Mouse (Mus musculus) liver, embryonic 12.5 days (tissue): ENCODE measurements around the gene Klf4. TPM values are rescaled to one million over a fixed set of nuclear protein-coding genes. Genes with fewer than 3 reads are reported as not detected.

Experiments used
- ATAC-seq: fragments of 200-750 bp; cut with Nextera tagmentation; 2 replicates; pipeline ENCODE4 v1.8.0; 2017; ENCODE audit warnings: moderate number of reproducible peaks, mild to moderate bottlenecking, moderate library complexity
- H3K27ac ChIP-seq: fragments of 300-500 bp; sonication (generic); 2 replicates; pipeline ENCODE4 v1.5.1; 2016; ENCODE audit warnings: mild to moderate bottlenecking
- H3K27me3 ChIP-seq: fragments of 300-500 bp; sonication (generic); replicated peaks from 2 replicates; pipeline ENCODE4 v1.6.1; 2016; ENCODE audit warnings: mild to moderate bottlenecking, moderate library complexity
- H3K36me3 ChIP-seq: fragments of 300-500 bp; sonication (generic); 2 replicates; pipeline ENCODE4 v1.6.1; 2016; ENCODE audit warnings: mild to moderate bottlenecking, moderate library complexity
- H3K4me1 ChIP-seq: fragments of 300-500 bp; sonication (generic); 2 replicates; pipeline ENCODE4 v1.6.1; 2016
- H3K4me2 ChIP-seq: fragments of 300-500 bp; sonication (generic); 2 replicates; pipeline ENCODE4 v1.6.1; 2016; ENCODE audit warnings: mild to moderate bottlenecking, moderate library complexity
- H3K4me3 ChIP-seq: fragments of 300-500 bp; sonication (generic); 2 replicates; pipeline ENCODE4 v1.5.1; 2016; ENCODE audit warnings: mild to moderate bottlenecking, moderate library complexity
- H3K9ac ChIP-seq: fragments of 300-500 bp; sonication (generic); 2 replicates; pipeline ENCODE4 v1.6.1; 2016; ENCODE audit warnings: mild to moderate bottlenecking, moderate library complexity
- H3K9me3 ChIP-seq: fragments of 300-500 bp; sonication (generic); replicated peaks from 2 replicates; pipeline ENCODE4 v1.6.1; 2016; ENCODE audit warnings: mild to moderate bottlenecking, moderate library complexity
- WGBS: fragments of 180-500 bp; shearing (Covaris S2); methylation state at CpG from one replicate; pipeline ENCODE4 v1.1.7; 2016; ENCODE audit not compliant: insufficient replicate concordance; 5-methylcytosine and 5-hydroxymethylcytosine counted together
- polyA plus RNA-seq: library from polyadenylated mRNA; unstranded; fragments of >200 nt; fragmentation: Nextera tagmentation; extraction: Ambion mirVana; gene quantifications from 2 replicates; pipeline ENCODE4 v1.2.1, GENCODE M21; 2016

Klf4 gene
- polyA plus RNA-seq, 1 experiment from 2014 or later = 0.58 TPM

GRCm38 (mm10) chr4:55533803-55534254, 1.6 kb upstream of the Klf4 start:
- H3K27ac ChIP-seq = no peak overlapping the region
- no peak for ATAC-seq
- H3K4me1 ChIP-seq = peaks cover 31% of the 10 kb centered on the region

GRCm38 (mm10) chr4:55533196-55533802, 1.0 kb upstream of the Klf4 start:
- H3K4me3 ChIP-seq = peak overlapping the region; percentile 60
- ATAC-seq = no peak
- 2% methylated on average over 21 of the region's 21 CpGs for WGBS
- no peaks in the 10 kb centered on the region for H3K36me3 ChIP-seq
- peak overlapping the region; percentile 83 for H3K4me2 ChIP-seq
- H3K9me3 ChIP-seq = no peaks in the 10 kb centered on the region
- peaks cover 31% of the 10 kb centered on the region for H3K4me1 ChIP-seq
- peaks cover 88% of the 10 kb centered on the region for H3K27me3 ChIP-seq
- H3K9ac ChIP-seq = 0 out of 2 replicates have a peak overlapping the region, but pooled peaks have one; percentile 50
- no peak overlapping the region for H3K27ac ChIP-seq

More at GRCm38 (mm10) chr4:55533803-55534254, 1.6 kb upstream of the Klf4 start:
- H3K27me3 ChIP-seq = peaks cover 87% of the 10 kb centered on the region
- no peaks in the 10 kb centered on the region for H3K9me3 ChIP-seq
- H3K4me3 ChIP-seq = peak overlapping the region; percentile 60; the same call in 1 of the 2 replicates
- H3K9ac ChIP-seq = no peak overlapping the region
- H3K4me2 ChIP-seq = peak overlapping the region; percentile 83
- WGBS = 4% methylated on average over 23 of the region's 23 CpGs
- no peaks in the 10 kb centered on the region for H3K36me3 ChIP-seq

- peaks cover 86% of the 10 kb centered on the region for H3K27me3 ChIP-seq
- H3K4me2 ChIP-seq = peak overlapping the region; percentile 83
- H3K4me3 ChIP-seq = peak overlapping the region; percentile 60
- no peaks in the 10 kb centered on the region for H3K36me3 ChIP-seq
- H3K9ac ChIP-seq = peak overlapping the region; percentile 50; the same call in 1 of the 2 replicates
- H3K27ac ChIP-seq = no peak overlapping the region
- no peaks in the 10 kb centered on the region for H3K9me3 ChIP-seq
- peaks cover 31% of the 10 kb centered on the region for H3K4me1 ChIP-seq
- ATAC-seq = peak; percentile 31
- WGBS = 6% methylated on average over 41 of the region's 42 CpGs
Observed at GRCm38 (mm10) chr4:55531856-55532406, 335 bp downstream of the Klf4 start.

GRCm38 (mm10) chr4:55531096-55531855, 990 bp downstream of the Klf4 start:
- Histone ChIP-seq H3K4me2 (peak overlapping the region; percentile 83), H3K36me3 (no peaks in the 10 kb centered on the region), H3K4me1 (peaks cover 31% of the 10 kb centered on the region), H3K9me3 (no peaks in the 10 kb centered on the region), H3K4me3 (peak overlapping the region; percentile 60), H3K27ac (no peak overlapping the region), H3K27me3 (peaks cover 80% of the 10 kb centered on the region), H3K9ac (no peak overlapping the region; the same call in 1 of the 2 replicates)
- WGBS = 1% methylated on average over 56 of the region's 56 CpGs
- no peak for ATAC-seq

DNA sequence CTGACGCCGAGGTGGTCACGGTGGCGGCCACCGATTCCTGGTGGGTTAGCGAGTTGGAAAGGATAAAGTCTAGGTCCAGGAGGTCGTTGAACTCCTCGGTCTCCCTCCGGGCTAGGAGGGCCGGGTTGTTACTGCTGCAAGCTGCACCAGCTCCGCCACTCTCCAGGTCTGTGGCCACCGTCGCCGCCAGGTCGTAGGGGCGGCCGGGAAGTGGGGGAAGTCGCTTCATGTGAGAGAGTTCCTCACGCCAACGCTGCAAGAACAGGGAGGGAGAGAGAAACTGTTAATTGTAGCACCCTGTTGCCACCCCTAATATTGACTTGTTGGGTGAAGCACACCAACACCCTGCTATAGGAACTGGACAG, 1.6 kb downstream of the Klf4 start:
- Histone ChIP-seq H3K27ac (no peak overlapping the region), H3K27me3 (peaks cover 74% of the 10 kb centered on the region), H3K9ac (peak overlapping the region; percentile 13; the same call in 1 of the 2 replicates)

GRCm38 (mm10) chr4:55530236-55530635, 2.0 kb downstream of the Klf4 start:
- Histone ChIP-seq H3K27ac (no peak overlapping the region), H3K4me2 (peak overlapping the region; percentile 83), H3K9me3 (no peaks in the 10 kb centered on the region), H3K27me3 (peaks cover 69% of the 10 kb centered on the region), H3K9ac (peak overlapping the region; percentile 13; the same call in 1 of the 2 replicates), H3K36me3 (no peaks in the 10 kb centered on the region), H3K4me3 (peak overlapping the region; percentile 60), H3K4me1 (peaks cover 31% of the 10 kb centered on the region)
- ATAC-seq = 0 out of 2 replicates have a peak, but pooled peaks have one; percentile 21
- WGBS = under 1% methylated on average over 27 of the region's 27 CpGs

More for the DNA sequence above, 1.6 kb downstream of the Klf4 start:
- peak overlapping the region; percentile 83 for H3K4me2 ChIP-seq
- no peak for ATAC-seq
- peaks cover 31% of the 10 kb centered on the region for H3K4me1 ChIP-seq
- under 1% methylated on average over 20 of the region's 20 CpGs for WGBS
- H3K36me3 ChIP-seq = no peaks in the 10 kb centered on the region
- H3K9me3 ChIP-seq = no peaks in the 10 kb centered on the region
- peak overlapping the region; percentile 60 for H3K4me3 ChIP-seq

DNA sequence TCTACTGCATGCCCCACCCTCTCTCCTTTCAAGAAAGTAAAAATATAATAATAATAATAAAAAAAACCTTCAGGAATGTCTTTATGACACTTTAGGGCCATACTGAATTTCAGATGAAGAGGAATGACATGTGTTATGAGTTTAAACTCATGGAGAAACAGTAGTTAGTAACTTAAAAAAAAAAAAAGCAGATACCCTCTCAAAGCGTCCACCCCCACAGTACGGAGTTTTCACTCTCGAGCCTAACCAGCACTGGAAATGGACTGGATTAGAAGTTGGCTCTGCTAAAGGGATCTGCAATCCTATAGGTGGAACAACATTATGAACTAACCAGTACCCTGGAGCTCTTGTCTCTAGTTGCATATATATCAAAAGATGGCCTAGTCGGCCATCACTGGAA, 3.9 kb downstream of the Klf4 start:
- H3K4me1 ChIP-seq = peaks cover 31% of the 10 kb centered on the region
- no peak overlapping the region for H3K27ac ChIP-seq
- no peaks in the 10 kb centered on the region for H3K36me3 ChIP-seq
- H3K9ac ChIP-seq = no peak overlapping the region
- H3K4me3 ChIP-seq = no peak overlapping the region
- H3K4me2 ChIP-seq = no peak overlapping the region
- peaks cover 56% of the 10 kb centered on the region for H3K27me3 ChIP-seq
- ATAC-seq = no peak
- no peaks in the 10 kb centered on the region for H3K9me3 ChIP-seq
- 77% methylated on average over 4 of the region's 4 CpGs for WGBS

- H3K27me3 ChIP-seq = peaks cover 51% of the 10 kb centered on the region
- no peaks in the 10 kb centered on the region for H3K9me3 ChIP-seq
- H3K36me3 ChIP-seq = no peaks in the 10 kb centered on the region
- WGBS = 71% methylated on average over 12 of the region's 12 CpGs
- no peak overlapping the region for H3K9ac ChIP-seq
- H3K27ac ChIP-seq = no peak overlapping the region
- H3K4me1 ChIP-seq = peaks cover 30% of the 10 kb centered on the region
- no peak overlapping the region for H3K4me2 ChIP-seq
- no peak overlapping the region for H3K4me3 ChIP-seq
- ATAC-seq = no peak
Observed at GRCm38 (mm10) chr4:55527931-55528330, 4.3 kb downstream of the Klf4 start.

DNA sequence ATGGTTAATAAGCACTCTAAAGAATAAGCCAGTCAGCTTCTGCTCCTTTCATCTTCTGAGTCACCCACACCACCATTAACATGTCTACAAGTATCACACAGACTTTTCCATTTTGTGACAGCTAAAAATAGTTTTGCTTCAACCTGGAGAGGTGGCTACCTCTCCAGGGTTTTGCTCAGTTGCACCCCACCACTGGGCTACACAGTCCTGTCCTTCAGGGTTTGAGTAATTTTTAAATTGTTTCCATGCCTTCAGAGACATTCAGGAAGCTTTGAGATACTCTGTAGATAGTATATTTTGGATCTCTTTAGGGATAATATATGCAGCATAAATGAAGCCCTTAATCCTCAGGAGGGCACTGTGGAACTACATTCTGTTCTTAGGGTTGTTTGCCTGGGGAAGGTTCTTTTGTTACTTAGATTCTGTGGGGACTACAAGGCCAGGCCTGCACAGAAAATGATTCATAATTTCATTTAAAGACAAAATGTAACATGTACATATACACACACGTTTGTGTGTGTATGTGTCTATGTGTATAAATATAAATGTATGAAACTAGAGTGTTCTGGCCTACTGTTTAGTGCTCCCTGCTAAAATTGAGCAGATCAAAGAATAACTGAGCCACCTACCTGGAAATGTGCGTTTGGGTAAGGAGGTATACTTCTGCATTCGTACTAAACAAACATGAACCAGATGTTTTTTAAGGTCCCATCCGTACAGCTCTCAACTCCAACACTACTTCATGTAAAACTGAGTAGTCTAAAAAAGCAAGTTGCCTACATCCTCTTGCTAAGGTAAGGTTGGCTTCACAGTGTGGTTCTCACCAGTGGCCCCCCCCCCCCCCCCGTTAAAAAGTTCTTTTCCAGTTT, 5.8 kb downstream of the Klf4 start:
- H3K27me3 ChIP-seq = peaks cover 49% of the 10 kb centered on the region
- H3K4me2 ChIP-seq = no peak overlapping the region
- peaks cover 17% of the 10 kb centered on the region for H3K4me1 ChIP-seq
- H3K9ac ChIP-seq = no peak overlapping the region
- H3K9me3 ChIP-seq = no peaks in the 10 kb centered on the region
- no peak for ATAC-seq
- WGBS = 67% methylated on average over 5 of the region's 5 CpGs
- no peak overlapping the region for H3K27ac ChIP-seq
- no peak overlapping the region for H3K4me3 ChIP-seq
- H3K36me3 ChIP-seq = no peaks in the 10 kb centered on the region

GRCm38 (mm10) chr4:55523921-55524320, 8.3 kb downstream of the Klf4 start:
- ATAC-seq = no peak
- no peaks in the 10 kb centered on the region for H3K36me3 ChIP-seq
- H3K4me2 ChIP-seq = no peak overlapping the region
- no peaks in the 10 kb centered on the region for H3K9me3 ChIP-seq
- peaks cover 25% of the 10 kb centered on the region for H3K27me3 ChIP-seq
- H3K27ac ChIP-seq = no peak overlapping the region
- H3K9ac ChIP-seq = no peak overlapping the region
- 49% methylated on average over 4 of the region's 4 CpGs for WGBS
- H3K4me1 ChIP-seq = no peaks in the 10 kb centered on the region
- H3K4me3 ChIP-seq = no peak overlapping the region

DNA sequence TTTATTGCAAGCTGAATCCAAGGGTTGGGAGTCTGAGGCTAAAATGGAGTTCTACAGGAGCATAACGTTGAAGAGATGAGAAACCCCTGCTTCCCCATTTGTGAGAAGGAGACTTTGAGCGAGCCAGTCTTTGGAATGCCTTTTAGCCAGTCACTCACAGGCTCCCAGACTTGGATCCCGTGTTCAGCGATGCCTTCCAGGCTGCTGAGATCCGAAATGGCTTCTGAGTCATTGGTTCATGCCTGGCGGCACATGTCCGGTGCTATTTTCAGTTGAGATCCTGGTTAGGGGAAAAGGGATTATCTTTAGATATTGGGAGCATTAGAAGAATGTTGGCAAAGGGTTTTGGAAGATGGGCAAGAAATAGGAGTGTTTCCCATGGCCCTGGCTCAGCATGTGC, 14.8 kb downstream of the Klf4 start:
- Histone ChIP-seq H3K27me3 (peaks cover 56% of the 10 kb centered on the region), H3K9ac (no peak overlapping the region), H3K9me3 (no peaks in the 10 kb centered on the region), H3K4me1 (0 out of 2 replicates have a peak, but pooled peaks cover 5% of the 10 kb centered on the region), H3K4me2 (no peak overlapping the region), H3K36me3 (no peaks in the 10 kb centered on the region), H3K4me3 (no peak overlapping the region), H3K27ac (no peak overlapping the region)
- WGBS = 73% methylated on average over 7 of the region's 7 CpGs
- no peak for ATAC-seq
